In genomic region chr2:167781496-167781895, GRCm38 (mm10) we compare ENCODE assay signal across 9 mouse cellular contexts.
A peak's percentile ranks its signal among the peaks of the same experiment; 100 is the strongest.
DNase-seq lines count a peak whose midpoint lies in the region; ATAC-seq and TF ChIP-seq lines count a peak whose summit lies in the region.
"Had no signal": no experiment of that assay in that cellular context is flagged by ENCODE, and none has a peak within 500 bp of the region (broad histone marks: within the 10 kb centered on the region; RNA-seq: fewer than 3 reads in every experiment).

No protein-coding gene starts in this region.

- peak; percentile 98 for DNase-seq in heart, adult 11 months
- DNase-seq in adrenal gland, postnatal 36 days, result peak; percentile 66 to 76
- peak; percentile 71 for DNase-seq in heart, postnatal 0 days (ENCODE audit: low spot score)
- DNase-seq in lung, embryonic 14.5 days, result peak; percentile 87
- no peak for DNase-seq in thymus, adult 2 months
- DNase-seq in right cerebral cortex, postnatal 36 days (ENCODE audit: low spot score in 2 of 2), result no peak
- no peak for DNase-seq in frontal cortex, postnatal 14 days (ENCODE audit: low spot score in 2 of 2)

- TF ChIP-seq EP300 in heart, postnatal 0 days (IDR thresholded peaks at IDR 0.05; ENCODE audit: low read depth), result no peak

- no peaks in the 10 kb centered on the region for H3K9me3 ChIP-seq in heart, embryonic 11.5 days (replicated peaks; ENCODE audit: control insufficient read depth, low read length)
- no peaks in the 10 kb centered on the region for H3K9me3 ChIP-seq in heart, postnatal 0 days (replicated peaks; ENCODE audit: control insufficient read depth, low read length)
- H3K9me3 ChIP-seq in lung, embryonic 14.5 days (ENCODE audit: low read depth, low read length), result no peaks in the 10 kb centered on the region

- no peaks in the 10 kb centered on the region for H3K27me3 ChIP-seq in heart, embryonic 11.5 days (ENCODE audit: control insufficient read depth, insufficient read depth, low read length)
- H3K27me3 ChIP-seq in heart, postnatal 0 days (ENCODE audit: control insufficient read depth, insufficient read depth, low read length), result no peaks in the 10 kb centered on the region
- no peaks in the 10 kb centered on the region for H3K27me3 ChIP-seq in lung, embryonic 14.5 days (ENCODE audit: insufficient read depth, low read length)
- H3K27me3 ChIP-seq in thymus, adult 2 months (ENCODE audit: control insufficient read depth, insufficient read depth, low read length), result no peaks in the 10 kb centered on the region

- no peaks in the 10 kb centered on the region for H3K36me3 ChIP-seq in heart, embryonic 11.5 days (ENCODE audit: control insufficient read depth, insufficient read depth, low read length)
- H3K36me3 ChIP-seq in heart, postnatal 0 days (replicated peaks; ENCODE audit: control insufficient read depth, insufficient read depth, low read length), result no peaks in the 10 kb centered on the region
- no peaks in the 10 kb centered on the region for H3K36me3 ChIP-seq in lung, embryonic 14.5 days (ENCODE audit: insufficient read depth)
- H3K36me3 ChIP-seq in thymus, adult 2 months (ENCODE audit: control insufficient read depth, insufficient read depth, low read length), result no peaks in the 10 kb centered on the region

- H3K9ac ChIP-seq in heart, embryonic 11.5 days (ENCODE audit: low read depth, low read length), result no peak overlapping the region
- no peak overlapping the region for H3K9ac ChIP-seq in heart, postnatal 0 days (replicated peaks; ENCODE audit: low read depth, low read length)
- H3K9ac ChIP-seq in lung, embryonic 14.5 days, result no peak overlapping the region

- no peak overlapping the region for H3K4me3 ChIP-seq in heart, embryonic 11.5 days (ENCODE audit: low read depth, low read length)
- H3K4me3 ChIP-seq in heart, postnatal 0 days (ENCODE audit: low read depth, low read length), result no peak overlapping the region
- H3K4me3 ChIP-seq in lung, embryonic 14.5 days (ENCODE audit: low read depth, low read length), result no peak overlapping the region
- no peak overlapping the region for H3K4me3 ChIP-seq in thymus, adult 2 months (ENCODE audit: control insufficient read depth, insufficient read depth, low read length)
- H3K4me3 ChIP-seq: erythroblast, embryonic 14.5 days had no signal

- TF ChIP-seq POLR2A in thymus, adult 2 months (IDR thresholded peaks at IDR 0.05; ENCODE audit: control insufficient read depth, extremely low read depth, insufficient read depth, low read length, poor library complexity), result no peak

- H3K4me1 ChIP-seq in heart, embryonic 11.5 days (ENCODE audit: control insufficient read depth, insufficient read depth, low read length), result peaks cover 36% of the 10 kb centered on the region
- H3K4me1 ChIP-seq in heart, postnatal 0 days (ENCODE audit: control insufficient read depth, insufficient read depth), result peaks cover 26% of the 10 kb centered on the region
- peaks cover 50% of the 10 kb centered on the region for H3K4me1 ChIP-seq in lung, embryonic 14.5 days (ENCODE audit: insufficient read depth)
- peaks cover 17% of the 10 kb centered on the region for H3K4me1 ChIP-seq in thymus, adult 2 months (replicated peaks; ENCODE audit: control insufficient read depth, insufficient read depth, low read length)

- TF ChIP-seq CTCF in heart, postnatal 0 days (IDR thresholded peaks at IDR 0.05; ENCODE audit: low read depth), result no peak
- TF ChIP-seq CTCF in lung, embryonic 14.5 days (IDR thresholded peaks at IDR 0.05; ENCODE audit: low read depth), result no peak
- no peak for TF ChIP-seq CTCF in thymus, adult 2 months (IDR thresholded peaks at IDR 0.05; ENCODE audit: borderline replicate concordance, control insufficient read depth, extremely low read depth, insufficient read depth, low read length, poor library complexity)

- H3K27ac ChIP-seq in heart, embryonic 11.5 days (ENCODE audit: low read depth, low read length), result no peak overlapping the region
- H3K27ac ChIP-seq in heart, postnatal 0 days (ENCODE audit: low read depth), result peak overlapping the region; percentile 43
- peak overlapping the region; percentile 91 for H3K27ac ChIP-seq in lung, embryonic 14.5 days (ENCODE audit: low read depth)
- no peak overlapping the region for H3K27ac ChIP-seq in thymus, adult 2 months (ENCODE audit: control insufficient read depth, insufficient read depth, low read length)

- no peak for ATAC-seq in heart, embryonic 11.5 days (replicated peaks; ENCODE audit: insufficient number of reproducible peaks, low FRiP score, low TSS enrichment)
- peak; percentile 22; the same call in 1 of the 2 replicates for ATAC-seq in heart, postnatal 0 days (ENCODE audit: insufficient read depth, low read depth)
- peak; percentile 30 for ATAC-seq in lung, embryonic 14.5 days (ENCODE audit: insufficient read depth)

- no peak overlapping the region for H3K4me2 ChIP-seq in heart, embryonic 11.5 days
- H3K4me2 ChIP-seq in heart, postnatal 0 days (ENCODE audit: low read depth, low read length), result no peak overlapping the region
- H3K4me2 ChIP-seq in lung, embryonic 14.5 days, result peak overlapping the region; percentile 49; the same call in 1 of the 2 replicates

- 61% methylated on average over 13 of the region's 13 CpGs for WGBS in heart, embryonic 11.5 days (ENCODE audit: insufficient replicate concordance)
- 32% methylated on average over 13 of the region's 13 CpGs for WGBS in heart, postnatal 0 days
- 18% methylated on average over 13 of the region's 13 CpGs for WGBS in lung, embryonic 14.5 days
- 94% methylated on average over 13 of the region's 13 CpGs for WGBS in thymus, adult 2 months

Comparison
In these comparisons a context has a peak if more than half of its experiments do, and no peak if none do; other contexts are left out.
1. H3K27ac ChIP-seq: peak in heart, postnatal 0 days (single experiment) and lung, embryonic 14.5 days (single experiment); none in heart, embryonic 11.5 days (single experiment) and thymus, adult 2 months (single experiment).
2. DNase-seq: peak in heart, adult 11 months (single experiment), adrenal gland, postnatal 36 days (2 of 2), heart, postnatal 0 days (single experiment) and lung, embryonic 14.5 days (single experiment); none in thymus, adult 2 months (single experiment), right cerebral cortex, postnatal 36 days (0 of 2) and frontal cortex, postnatal 14 days (0 of 2).